Mouse (Mus musculus): ENCODE measurements at regions not wholly inside any gene's neighbourhood (a gene's known extent, or its start where the extent isn't known, plus 50 kb on each side); places are given as distances from the start of the nearest gene placed in this dataset.

GRCm38 (mm10) chr8:128559004-128559662, 126.3 kb upstream of the Itgb1 start:
- no peak for DNase-seq
- intact Hi-C loops (cut with DNase I), result no loop called here

DNA sequence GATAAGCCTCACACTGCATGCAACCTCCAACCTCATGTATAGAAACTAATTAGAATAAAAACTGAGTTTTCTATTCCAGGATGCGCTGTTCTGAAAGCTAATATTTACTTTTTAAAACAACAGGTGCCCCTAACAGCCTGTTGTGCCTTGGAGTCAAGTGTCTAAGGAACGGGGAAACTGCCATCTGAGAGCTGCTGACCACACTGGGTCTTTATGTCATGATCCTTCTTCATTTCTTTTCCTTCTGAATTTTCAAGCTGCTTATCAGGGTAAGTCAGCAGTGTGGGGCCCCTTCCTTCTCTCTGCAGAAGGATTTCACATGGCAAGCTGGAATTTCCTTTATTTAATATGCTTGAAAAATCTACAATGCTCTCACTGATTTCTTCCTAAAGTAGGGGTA, 125.0 kb upstream of the Itgb1 start:
- no peak for DNase-seq
- intact Hi-C loops (cut with DNase I), result no loop called here

DNA sequence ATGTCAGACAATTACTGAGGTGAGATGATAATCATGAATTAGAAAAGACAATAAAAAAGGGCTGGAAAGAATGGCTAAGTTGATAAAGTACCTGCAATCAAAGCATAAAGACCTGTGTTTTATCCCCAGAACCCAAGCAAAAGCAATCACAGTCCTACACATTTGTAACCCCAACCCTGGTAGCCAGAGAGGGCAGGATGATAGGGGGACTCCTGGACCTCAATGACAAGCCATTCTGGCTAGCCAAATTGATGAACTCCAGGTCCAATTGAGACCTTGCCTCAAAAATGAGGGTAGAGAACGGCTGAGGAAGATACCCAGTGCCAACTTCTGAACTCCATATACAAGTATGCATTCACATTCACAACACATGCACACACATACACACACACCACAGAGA, 124.4 kb upstream of the Itgb1 start:
- DNase-seq, result no peak
- intact Hi-C loops (cut with DNase I), result no loop called here

DNA sequence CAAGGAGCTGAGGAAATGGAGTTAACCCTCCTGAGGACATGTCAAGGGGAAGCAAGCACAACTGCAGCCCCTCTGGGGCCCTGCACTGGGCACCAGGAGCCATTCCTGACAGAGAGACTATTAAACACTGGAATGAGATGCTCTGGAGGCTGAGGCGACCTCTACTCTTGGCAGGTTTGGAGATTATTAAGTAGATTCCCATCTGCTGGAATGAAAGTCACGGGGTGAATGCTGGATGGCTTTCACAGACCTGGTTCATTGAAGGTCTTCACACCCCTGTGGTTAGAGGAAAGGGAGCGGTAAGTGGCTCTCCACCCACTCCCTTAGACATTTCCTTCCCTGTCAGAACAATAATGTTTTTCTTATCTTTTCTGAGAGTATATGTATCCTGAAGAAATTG, 122.8 kb upstream of the Itgb1 start:
- intact Hi-C loops (cut with DNase I), result no loop called here
- peak; percentile 21 for DNase-seq

- intact Hi-C loops (cut with DNase I), result no loop called here
- no peak for DNase-seq
These were observed 121.7 kb upstream of the Itgb1 start for GRCm38 (mm10) chr8:128563744-128564143.

DNA sequence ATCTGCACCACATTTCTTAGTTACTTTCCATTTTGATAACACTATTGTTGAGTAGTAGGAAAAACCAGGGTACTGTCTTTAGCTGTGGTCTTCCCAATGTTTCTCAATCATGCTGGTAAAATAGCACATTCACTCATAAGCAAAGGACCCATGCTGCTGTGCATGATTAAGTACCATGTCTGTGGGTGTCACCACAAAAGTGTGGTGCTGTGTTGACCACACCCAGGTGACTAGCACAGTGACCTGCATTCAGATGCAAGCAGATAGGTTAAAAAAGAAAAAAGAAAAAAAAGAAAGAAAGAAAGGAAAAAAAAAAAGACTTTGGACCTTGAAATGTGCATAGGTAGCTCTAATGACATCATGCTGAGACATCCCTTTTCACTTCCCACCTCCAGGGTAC, 113.2 kb upstream of the Itgb1 start:
- DNase-seq, result no peak
- intact Hi-C loops (cut with DNase I), result loop anchor here (5.0 kb wide), 1 partner anchor 1135 kb away; no protein-coding TSS in a partner anchor

DNA sequence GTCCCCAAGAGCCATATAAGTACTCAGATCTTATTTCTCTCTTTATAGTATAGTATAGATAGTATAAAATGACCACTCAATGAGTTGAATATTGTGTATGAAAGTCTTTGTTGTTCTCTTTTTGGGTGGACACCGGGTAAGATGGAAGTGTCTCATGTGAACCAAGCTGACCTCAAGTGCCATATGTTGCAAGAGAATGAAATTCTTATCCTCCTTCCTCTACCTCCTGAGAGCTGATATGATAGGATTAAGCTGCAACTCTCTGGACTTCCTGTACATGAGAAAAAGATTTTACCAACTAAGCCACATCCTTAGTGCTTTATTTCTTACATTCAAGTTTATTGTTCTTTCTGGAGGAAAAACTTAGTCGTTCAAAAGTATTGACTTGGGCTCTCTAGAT, 91.3 kb upstream of the Itgb1 start:
- intact Hi-C loops (cut with DNase I), result no loop called here
- DNase-seq, result no peak

GRCm38 (mm10) chr8:128594780-128595179, 90.7 kb upstream of the Itgb1 start:
- intact Hi-C loops (cut with DNase I), result no loop called here
- peak in 1 of 2 experiments; percentile 15 for DNase-seq

GRCm38 (mm10) chr8:128605588-128605987, 79.9 kb upstream of the Itgb1 start:
- intact Hi-C loops (cut with DNase I), result no loop called here
- no peak for DNase-seq

DNA sequence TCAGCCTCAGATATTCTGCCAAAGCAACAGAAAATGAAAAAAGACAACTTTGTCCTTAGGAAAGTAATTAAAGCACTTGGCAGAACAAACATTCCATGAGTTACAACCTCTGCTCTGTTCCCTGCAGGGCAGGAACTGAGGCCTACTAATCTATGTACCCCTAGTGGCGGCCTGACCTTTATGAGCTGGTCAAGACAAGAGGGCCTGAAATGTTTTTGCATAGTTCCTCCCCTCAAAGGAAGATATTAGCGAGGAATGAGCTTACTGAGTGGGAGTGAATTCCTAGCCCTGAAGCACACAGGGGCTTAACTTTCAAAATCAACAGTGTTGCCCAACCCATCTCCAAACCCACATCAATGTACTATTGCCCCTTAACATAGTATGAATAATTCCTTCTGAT, 76.6 kb upstream of the Itgb1 start:
- DNase-seq, result no peak
- intact Hi-C loops (cut with DNase I), result no loop called here

DNA sequence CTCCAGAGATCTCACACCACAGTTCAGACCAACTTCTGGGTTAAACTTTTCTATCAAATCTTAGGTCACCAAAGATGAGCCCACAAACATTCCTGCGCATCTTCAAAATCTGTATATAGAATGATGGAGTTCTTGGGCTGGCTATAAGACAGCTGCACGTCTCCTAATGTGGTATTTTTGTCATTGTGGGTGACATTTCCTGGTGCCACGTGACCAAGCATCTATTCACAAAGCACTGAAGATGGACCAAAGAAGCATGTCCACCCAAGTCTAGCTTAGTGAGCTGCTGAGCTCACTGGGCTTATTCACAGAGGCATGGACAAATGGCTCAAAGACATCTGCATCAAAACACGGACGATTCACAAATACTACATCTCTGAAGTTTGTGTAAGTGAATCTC, 72.8 kb upstream of the Itgb1 start:
- intact Hi-C loops (cut with DNase I), result no loop called here
- no peak for DNase-seq

- DNase-seq, result no peak
- intact Hi-C loops (cut with DNase I), result no loop called here
These were observed 67.6 kb upstream of the Itgb1 start for GRCm38 (mm10) chr8:128617854-128618253.

GRCm38 (mm10) chr8:128619086-128619485, 66.4 kb upstream of the Itgb1 start:
- intact Hi-C loops (cut with DNase I), result no loop called here
- no peak for DNase-seq

Measured in gastrocnemius, postnatal 36 days (tissue).